Mouse (Mus musculus): ENCODE results near the gene Cyb5d1. TPM values are rescaled to one million over a fixed set of nuclear protein-coding genes. Genes with fewer than 3 reads are reported as not detected.

Gene Cyb5d1
- polyA plus RNA-seq, 1 experiment, result 5.3 TPM

DNA sequence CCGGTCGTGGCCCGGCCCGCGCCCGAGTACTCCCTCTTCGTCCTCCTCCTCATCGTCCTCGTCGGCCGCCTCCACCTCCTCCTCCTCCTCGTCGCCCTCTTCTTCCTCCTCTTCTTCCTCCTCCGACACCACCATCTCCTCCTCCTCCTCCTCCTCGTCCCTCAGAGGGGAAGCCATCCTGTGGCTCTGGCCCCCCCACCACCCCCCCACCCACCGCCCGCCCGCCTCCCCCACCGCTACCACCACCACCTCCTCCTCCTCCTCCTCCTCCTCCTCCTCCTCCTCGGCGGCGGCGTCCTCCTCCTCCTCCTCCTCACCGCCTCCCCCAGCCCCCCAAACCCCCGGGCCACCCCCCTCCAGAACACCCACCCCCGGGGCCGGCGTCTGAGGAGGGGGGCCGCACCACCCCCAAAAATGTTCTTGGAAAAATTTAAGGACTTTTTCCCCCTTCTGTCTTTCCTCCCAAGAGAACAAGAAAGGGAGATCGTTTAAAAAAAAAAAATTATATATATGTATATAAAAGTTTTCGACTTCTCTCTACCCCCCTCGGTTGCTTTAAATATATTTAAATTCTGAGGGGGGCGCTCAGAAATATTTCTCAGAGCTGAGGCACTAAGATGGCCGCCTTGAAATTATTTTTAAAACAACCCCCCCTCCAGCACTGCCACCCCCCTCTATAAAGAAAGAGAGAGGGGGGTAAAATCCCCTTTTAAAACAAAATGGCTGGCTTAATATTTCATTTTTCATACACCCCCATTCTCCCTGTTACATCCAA, 26.0 kb downstream of the Cyb5d1 start, which contains the start of gene Chd3:
Gene Chd3 (minus strand): TSS at position 192 of the 775 bp plus-strand sequence.
- Histone ChIP-seq H3K27me3 (ENCODE audit: control insufficient read depth, insufficient read depth, low read length) (no peaks in the 10 kb centered on the region), H3K4me1 (ENCODE audit: control insufficient read depth, insufficient read depth, insufficient read length, low read length) (peaks cover 28% of the 10 kb centered on the region), H3K36me3 (ENCODE audit: control insufficient read depth, insufficient read depth, low read length) (0 out of 2 replicates have a peak, but pooled peaks cover 3% of the 10 kb centered on the region), H3K4me3 (ENCODE audit: low read depth, low read length) (peak within 1 kb of the TSS; percentile 89), H3K27ac (ENCODE audit: insufficient read depth, low read depth, low read length) (peak within 1 kb of the TSS; percentile 84)
- WGBS, result under 1% methylated on average over 22 of the region's 34 CpGs
- TF ChIP-seq CTCF (IDR thresholded peaks at IDR 0.05; ENCODE audit: extremely low read depth, insufficient read length, insufficient replicate concordance, low read depth, low read length), result no peak
- no peak for TF ChIP-seq POLR2A (IDR thresholded peaks at IDR 0.05; ENCODE audit: low read depth, low read length)

DNA sequence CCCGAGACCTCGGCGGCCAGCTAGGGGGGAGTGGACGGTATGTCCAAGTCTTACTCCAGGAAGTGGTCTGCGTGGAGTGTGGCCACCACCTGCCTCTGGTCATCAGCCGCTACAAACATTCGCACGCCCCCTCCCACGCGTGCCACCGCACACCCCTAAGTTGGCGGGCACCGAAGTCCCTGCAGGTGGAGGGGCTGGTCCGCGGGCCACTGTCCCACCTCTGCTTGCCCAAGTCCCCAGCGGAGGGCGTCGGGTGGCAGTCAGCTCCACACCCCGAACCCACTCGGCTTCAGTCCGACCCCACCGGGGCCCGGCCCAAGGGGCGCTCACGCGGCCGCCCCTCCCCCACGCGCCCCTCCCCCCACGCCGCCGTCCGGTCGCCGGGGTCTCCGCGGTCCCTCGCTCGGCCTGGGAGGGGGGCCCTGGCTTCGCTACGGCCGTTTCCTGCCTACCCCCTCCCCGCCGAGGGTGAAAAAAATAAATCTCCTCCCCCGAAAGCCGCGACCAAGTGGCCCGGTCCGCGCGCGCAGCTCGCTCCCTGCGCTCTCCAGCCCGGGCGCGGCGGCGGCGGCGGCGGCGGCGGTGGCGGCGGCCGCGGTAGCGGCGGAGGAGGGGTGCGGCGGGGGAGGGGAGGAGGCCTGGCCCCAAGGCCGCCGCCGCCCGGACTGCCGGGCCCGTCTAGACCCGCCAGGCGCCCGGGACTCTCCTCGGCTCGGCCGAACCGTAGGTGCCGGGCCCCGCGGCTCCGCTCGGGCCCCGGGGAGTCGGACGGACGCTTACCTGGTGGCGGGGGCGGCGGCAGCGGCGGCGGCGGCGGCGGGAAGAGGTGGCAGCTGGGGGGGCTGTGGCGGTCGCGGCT, 26.8 kb downstream of the Cyb5d1 start:
- Histone ChIP-seq H3K4me1 (ENCODE audit: control insufficient read depth, insufficient read depth, insufficient read length, low read length) (peaks cover 27% of the 10 kb centered on the region), H3K36me3 (ENCODE audit: control insufficient read depth, insufficient read depth, low read length) (0 out of 2 replicates have a peak, but pooled peaks cover under 1% of the 10 kb centered on the region), H3K27ac (ENCODE audit: insufficient read depth, low read depth, low read length) (peak overlapping the region; percentile 84), H3K27me3 (ENCODE audit: control insufficient read depth, insufficient read depth, low read length) (no peaks in the 10 kb centered on the region), H3K4me3 (ENCODE audit: low read depth, low read length) (peak overlapping the region; percentile 89)
- WGBS, result under 1% methylated on average over 98 of the region's 106 CpGs
- TF ChIP-seq CTCF (IDR thresholded peaks at IDR 0.05; ENCODE audit: extremely low read depth, insufficient read length, insufficient replicate concordance, low read depth, low read length) (no peak), POLR2A (IDR thresholded peaks at IDR 0.05; ENCODE audit: low read depth, low read length) (0 out of 2 replicates have a peak, but pooled peaks have one; percentile 8)

DNA sequence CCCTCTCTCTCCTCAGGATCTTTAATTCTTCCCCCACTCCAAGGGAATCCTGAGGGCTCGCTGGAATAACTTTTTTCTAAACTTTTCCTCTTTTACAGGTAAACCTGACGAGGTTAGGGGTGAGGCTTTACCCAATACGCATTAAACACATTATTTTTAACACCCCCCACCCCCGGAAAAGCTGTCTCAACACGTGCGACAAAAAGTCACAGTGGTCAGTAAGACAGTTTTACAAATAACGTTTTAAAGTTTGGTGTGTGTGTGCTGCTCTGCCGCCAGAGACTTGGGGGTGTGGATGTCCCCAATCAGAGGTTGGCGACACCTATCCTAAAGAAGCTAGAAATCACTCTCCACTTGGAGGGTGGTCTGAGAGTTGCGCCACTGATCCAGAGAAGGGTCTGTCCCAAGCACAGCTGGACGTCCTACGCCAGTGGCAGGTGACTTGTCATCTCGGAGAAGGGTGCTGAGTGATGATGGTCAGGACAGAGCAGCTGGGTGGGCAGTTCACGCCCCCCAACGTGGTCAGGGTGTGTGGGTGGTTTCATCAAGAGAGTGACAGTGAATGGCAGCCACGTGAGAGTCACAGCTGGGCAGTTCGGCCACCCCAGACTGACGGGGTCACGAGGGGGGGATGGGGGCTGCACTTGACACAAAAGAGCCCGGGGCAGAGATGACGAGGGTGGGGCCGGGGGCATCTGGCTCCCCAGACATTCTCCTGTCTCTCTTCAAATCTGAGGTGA, 27.6 kb downstream of the Cyb5d1 start:
- Histone ChIP-seq H3K36me3 (ENCODE audit: control insufficient read depth, insufficient read depth, low read length) (peaks cover 4% of the 10 kb centered on the region), H3K27me3 (ENCODE audit: control insufficient read depth, insufficient read depth, low read length) (no peaks in the 10 kb centered on the region), H3K27ac (ENCODE audit: insufficient read depth, low read depth, low read length) (peak overlapping the region; percentile 84), H3K4me3 (ENCODE audit: low read depth, low read length) (peak overlapping the region; percentile 89), H3K4me1 (ENCODE audit: control insufficient read depth, insufficient read depth, insufficient read length, low read length) (peaks cover 24% of the 10 kb centered on the region)
- 2% methylated on average over 22 of the region's 22 CpGs for WGBS
- TF ChIP-seq CTCF (IDR thresholded peaks at IDR 0.05; ENCODE audit: extremely low read depth, insufficient read length, insufficient replicate concordance, low read depth, low read length) (no peak), POLR2A (IDR thresholded peaks at IDR 0.05; ENCODE audit: low read depth, low read length) (no peak)

GRCm38 (mm10) chr11:69366855-69367615, 28.4 kb downstream of the Cyb5d1 start:
- TF ChIP-seq POLR2A (IDR thresholded peaks at IDR 0.05; ENCODE audit: low read depth, low read length) (no peak), CTCF (IDR thresholded peaks at IDR 0.05; ENCODE audit: extremely low read depth, insufficient read length, insufficient replicate concordance, low read depth, low read length) (no peak)
- Histone ChIP-seq H3K4me1 (ENCODE audit: control insufficient read depth, insufficient read depth, insufficient read length, low read length) (peaks cover 22% of the 10 kb centered on the region), H3K27ac (ENCODE audit: insufficient read depth, low read depth, low read length) (peak overlapping the region; percentile 81), H3K27me3 (ENCODE audit: control insufficient read depth, insufficient read depth, low read length) (no peaks in the 10 kb centered on the region), H3K36me3 (ENCODE audit: control insufficient read depth, insufficient read depth, low read length) (peaks cover 9% of the 10 kb centered on the region), H3K4me3 (ENCODE audit: low read depth, low read length) (peak overlapping the region; percentile 89)
- WGBS, result under 1% methylated on average over 22 of the region's 22 CpGs

- Histone ChIP-seq H3K4me1 (ENCODE audit: control insufficient read depth, insufficient read depth, insufficient read length, low read length) (peaks cover 25% of the 10 kb centered on the region), H3K27me3 (ENCODE audit: control insufficient read depth, insufficient read depth, low read length) (no peaks in the 10 kb centered on the region), H3K36me3 (ENCODE audit: control insufficient read depth, insufficient read depth, low read length) (peaks cover 15% of the 10 kb centered on the region), H3K4me3 (ENCODE audit: low read depth, low read length) (peak overlapping the region; percentile 50), H3K27ac (ENCODE audit: insufficient read depth, low read depth, low read length) (peak overlapping the region; percentile 98)
- WGBS, result under 1% methylated on average over 26 of the region's 26 CpGs
- peak; percentile 70 for TF ChIP-seq POLR2A (IDR thresholded peaks at IDR 0.05; ENCODE audit: low read depth, low read length)
- TF ChIP-seq CTCF (IDR thresholded peaks at IDR 0.05; ENCODE audit: extremely low read depth, insufficient read length, insufficient replicate concordance, low read depth, low read length), result no peak
Measured at GRCm38 (mm10) chr11:69366157-69366854, 29.1 kb downstream of the Cyb5d1 start.
